Mouse (Mus musculus) bone marrow, adult 2 months (tissue): ENCODE data around the gene Rplp1. TPM values are rescaled to one million over a fixed set of nuclear protein-coding genes. Genes with fewer than 3 reads are reported as not detected.

Source experiments
- H3K27ac ChIP-seq: fragments of 200-500 bp; 2 replicates; pipeline ENCODE4 v1.5.1; 2012; ENCODE audit warnings: low read depth, mild to moderate bottlenecking, control low read depth, inconsistent platforms, low read length; ENCODE audit not compliant: control insufficient read depth, poor library complexity, insufficient read depth
- H3K4me1 ChIP-seq: fragments of 200-500 bp; 2 replicates; pipeline ENCODE4 v1.6.1; 2011; ENCODE audit warnings: low read length; ENCODE audit not compliant: control insufficient read depth, insufficient read depth
- H3K4me3 ChIP-seq: fragments of 200-500 bp; replicated peaks from 2 replicates; pipeline ENCODE3; 2011; ENCODE audit warnings: mild to moderate bottlenecking, low read depth, low read length, control low read depth; ENCODE audit not compliant: control insufficient read depth
- CTCF ChIP-seq: fragments of 200-500 bp; IDR thresholded peaks from 2 replicates; pipeline ENCODE4 v1.5.1; 2011; ENCODE audit warnings: low read length, control low read depth; ENCODE audit not compliant: control insufficient read depth, insufficient read depth
- POLR2A ChIP-seq: fragments of 200-500 bp; IDR thresholded peaks from 2 replicates; pipeline ENCODE4 v1.6.1; 2011; ENCODE audit warnings: low read depth, mild to moderate bottlenecking, control low read depth, low read length, borderline replicate concordance; ENCODE audit not compliant: control insufficient read depth
- WGBS: fragments of 180-500 bp; shearing (Covaris S2); methylation state at CpG from one replicate; pipeline ENCODE4 v1.1.7; 2018; 5-methylcytosine and 5-hydroxymethylcytosine counted together
- polyA plus RNA-seq: library from polyadenylated mRNA; stranded (reverse); fragments of >200 nt; gene quantifications from 2 replicates; pipeline ENCODE4 v1.2.4, GENCODE M21; 2011; ENCODE audit warnings: low replicate concordance; ENCODE audit not compliant: missing spikeins, insufficient read depth, insufficient read length

Gene Rplp1
- polyA plus RNA-seq, 1 experiment, result 4,712 TPM

DNA sequence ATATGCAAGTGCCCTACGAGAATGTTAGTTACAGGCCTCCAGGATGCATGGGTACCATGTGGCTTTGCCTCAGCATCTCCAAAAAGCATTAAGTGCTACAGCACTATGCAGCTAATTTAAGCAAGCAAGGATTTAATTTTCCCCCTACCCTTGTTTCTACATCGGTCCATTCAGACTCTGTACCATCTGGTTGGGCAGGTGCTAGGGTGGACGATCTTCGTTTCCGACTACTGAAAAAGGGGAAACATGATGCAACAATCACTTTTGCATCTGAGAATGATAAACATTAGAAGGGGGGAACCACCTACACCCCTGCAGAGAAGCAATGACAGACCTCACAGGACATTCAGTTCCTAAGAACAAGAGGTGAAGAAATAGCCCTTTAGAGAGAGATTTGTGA lies 5.1 kb upstream of the Rplp1 start:
- WGBS, result 64% methylated on average over 5 of the region's 5 CpGs
- H3K4me3 ChIP-seq, result no peak overlapping the region
- no peak overlapping the region for H3K27ac ChIP-seq
- no peaks in the 10 kb centered on the region for H3K4me1 ChIP-seq
- TF ChIP-seq POLR2A (no peak), CTCF (no peak)

DNA sequence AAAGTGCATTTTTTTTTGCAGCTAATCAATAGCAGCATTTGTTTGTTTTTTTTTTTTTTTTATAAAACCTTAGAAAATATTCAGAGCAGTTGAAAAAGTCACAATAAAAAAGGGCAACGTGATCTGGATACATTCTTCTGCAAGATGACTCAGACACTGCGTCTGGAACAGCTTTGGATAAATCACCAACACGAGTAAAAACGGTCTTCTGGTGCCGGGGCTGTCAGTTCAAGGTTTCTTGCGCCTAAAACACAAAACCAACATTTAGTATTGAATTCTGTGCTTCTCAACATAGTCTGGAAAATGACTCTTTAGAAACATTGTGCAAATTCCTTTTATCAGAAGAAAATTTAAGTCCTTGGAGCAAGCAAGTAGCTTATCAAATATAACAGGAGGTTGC lies 3.1 kb upstream of the Rplp1 start:
- no peaks in the 10 kb centered on the region for H3K4me1 ChIP-seq
- H3K27ac ChIP-seq, result no peak overlapping the region
- WGBS, result 92% methylated on average over 6 of the region's 6 CpGs
- no peak for TF ChIP-seq POLR2A
- no peak overlapping the region for H3K4me3 ChIP-seq

DNA sequence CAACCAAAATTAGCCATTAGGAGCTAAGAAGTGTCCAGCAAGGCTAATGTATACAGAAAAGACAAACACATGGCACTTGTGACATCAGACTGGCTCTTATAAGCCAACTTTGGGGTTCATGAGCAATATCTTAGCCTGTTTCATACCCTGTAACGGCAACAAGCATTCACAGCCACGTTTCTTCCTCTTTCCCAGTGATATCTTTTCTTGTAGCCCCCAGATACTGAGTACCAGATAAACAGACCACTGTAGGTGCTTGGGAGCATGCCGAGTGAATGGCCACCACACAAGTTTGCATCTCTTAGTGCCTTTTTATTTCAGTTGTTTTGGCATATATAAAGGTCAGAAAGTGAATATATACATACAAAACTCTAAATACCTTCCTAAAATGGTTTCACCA lies 2.6 kb upstream of the Rplp1 start:
- H3K4me1 ChIP-seq, result no peaks in the 10 kb centered on the region
- no peak overlapping the region for H3K4me3 ChIP-seq
- no peak overlapping the region for H3K27ac ChIP-seq
- WGBS, result 49% methylated on average over 3 of the region's 3 CpGs
- TF ChIP-seq CTCF (no peak), POLR2A (no peak)

DNA sequence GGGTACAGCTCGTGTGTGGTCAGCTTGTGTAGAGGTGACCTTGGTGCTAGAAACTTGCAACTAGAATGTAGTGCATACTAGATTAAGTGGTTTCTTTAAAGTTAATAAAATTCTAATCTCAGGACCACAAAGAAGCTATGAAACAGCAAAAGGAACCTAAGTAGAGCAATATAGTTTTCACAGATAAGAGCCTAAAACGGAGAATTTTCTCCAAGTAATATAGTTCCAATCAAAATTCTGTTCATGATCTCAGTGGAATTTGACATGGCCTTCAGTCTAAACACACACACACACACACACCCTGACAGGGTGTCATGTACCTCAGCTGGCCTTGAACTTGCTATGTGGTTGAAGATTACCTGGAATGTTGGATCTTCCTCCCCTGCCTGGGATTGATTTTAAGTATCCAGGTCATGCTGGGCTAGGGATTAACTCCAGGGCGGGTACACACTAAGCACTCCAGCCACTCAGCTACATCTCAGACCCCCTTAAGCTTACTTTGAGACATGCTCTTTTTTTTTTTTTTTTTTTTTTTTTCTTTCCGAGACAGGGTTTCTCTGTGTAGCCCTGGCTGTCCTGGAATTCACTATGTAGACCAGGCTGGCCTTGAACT lies 1.2 kb upstream of the Rplp1 start:
- no peak overlapping the region for H3K4me3 ChIP-seq
- 56% methylated on average over 4 of the region's 4 CpGs for WGBS
- no peak overlapping the region for H3K27ac ChIP-seq
- no peaks in the 10 kb centered on the region for H3K4me1 ChIP-seq
- TF ChIP-seq CTCF, result no peak
- no peak for TF ChIP-seq POLR2A

DNA sequence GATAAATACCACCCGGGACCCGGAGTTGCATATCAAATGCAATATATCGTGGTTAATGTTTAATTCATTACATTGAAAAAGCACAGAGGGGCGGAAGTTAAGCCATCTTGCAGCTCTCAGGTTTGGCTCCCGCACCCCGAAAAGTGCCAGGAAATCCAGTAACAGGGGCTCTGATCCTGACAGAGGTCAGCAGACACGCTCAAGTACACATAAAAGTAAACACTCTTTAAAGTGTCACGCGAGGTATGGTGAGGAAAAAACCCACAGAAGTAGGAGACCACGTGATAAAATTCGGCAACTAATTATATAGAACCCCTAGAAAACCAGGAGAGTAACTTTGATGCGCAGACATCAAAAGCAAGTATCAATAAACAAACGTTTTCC lies 567 bp upstream of the Rplp1 start:
- no peak for TF ChIP-seq POLR2A
- Histone ChIP-seq H3K4me1 (no peaks in the 10 kb centered on the region), H3K4me3 (peak overlapping the region; percentile 79), H3K27ac (peak overlapping the region; percentile 70)
- WGBS, result 4% methylated on average over 13 of the region's 13 CpGs

DNA sequence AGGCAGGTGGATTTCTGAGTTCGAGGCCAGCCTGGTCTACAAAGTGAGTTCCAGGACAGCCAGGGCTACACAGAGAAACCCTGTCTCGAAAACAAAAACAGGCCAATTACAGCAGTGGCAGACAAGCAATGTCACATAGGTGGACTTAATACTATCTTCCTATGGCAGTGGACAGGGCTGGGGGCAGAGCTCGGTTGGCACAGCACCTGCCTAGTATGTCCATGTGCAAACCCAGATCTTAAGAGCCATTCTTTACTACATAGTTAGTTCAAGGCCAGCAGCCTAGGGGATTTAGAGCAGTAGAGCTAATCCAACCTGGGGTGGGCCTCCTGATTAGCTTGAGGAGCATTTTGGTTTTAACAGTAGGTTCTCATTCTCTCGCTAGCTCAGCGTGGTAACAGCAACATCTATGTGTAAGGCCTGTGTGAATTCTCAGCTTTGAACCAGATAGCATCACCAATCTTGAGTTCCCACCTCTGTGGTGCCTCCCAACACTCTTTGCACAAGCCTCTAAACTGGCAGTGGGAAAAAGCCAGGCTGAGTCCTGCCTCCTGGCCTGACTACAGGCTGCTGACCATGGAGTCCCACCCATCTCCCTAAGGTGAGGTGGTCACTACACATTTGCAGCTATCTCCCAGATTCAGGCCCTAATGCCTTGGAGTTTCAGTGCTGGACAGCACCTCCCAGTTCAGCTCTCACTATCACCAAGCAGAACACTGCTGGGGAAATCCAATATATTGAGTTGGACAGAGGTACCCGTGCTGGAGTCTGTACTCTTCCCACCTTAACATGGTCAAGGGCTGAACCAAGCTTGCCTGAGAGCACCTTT lies 2.8 kb downstream of the Rplp1 start:
- Histone ChIP-seq H3K4me1 (no peaks in the 10 kb centered on the region), H3K4me3 (no peak overlapping the region), H3K27ac (no peak overlapping the region)
- TF ChIP-seq CTCF (no peak), POLR2A (no peak)
- WGBS, result 63% methylated on average over 6 of the region's 6 CpGs

DNA sequence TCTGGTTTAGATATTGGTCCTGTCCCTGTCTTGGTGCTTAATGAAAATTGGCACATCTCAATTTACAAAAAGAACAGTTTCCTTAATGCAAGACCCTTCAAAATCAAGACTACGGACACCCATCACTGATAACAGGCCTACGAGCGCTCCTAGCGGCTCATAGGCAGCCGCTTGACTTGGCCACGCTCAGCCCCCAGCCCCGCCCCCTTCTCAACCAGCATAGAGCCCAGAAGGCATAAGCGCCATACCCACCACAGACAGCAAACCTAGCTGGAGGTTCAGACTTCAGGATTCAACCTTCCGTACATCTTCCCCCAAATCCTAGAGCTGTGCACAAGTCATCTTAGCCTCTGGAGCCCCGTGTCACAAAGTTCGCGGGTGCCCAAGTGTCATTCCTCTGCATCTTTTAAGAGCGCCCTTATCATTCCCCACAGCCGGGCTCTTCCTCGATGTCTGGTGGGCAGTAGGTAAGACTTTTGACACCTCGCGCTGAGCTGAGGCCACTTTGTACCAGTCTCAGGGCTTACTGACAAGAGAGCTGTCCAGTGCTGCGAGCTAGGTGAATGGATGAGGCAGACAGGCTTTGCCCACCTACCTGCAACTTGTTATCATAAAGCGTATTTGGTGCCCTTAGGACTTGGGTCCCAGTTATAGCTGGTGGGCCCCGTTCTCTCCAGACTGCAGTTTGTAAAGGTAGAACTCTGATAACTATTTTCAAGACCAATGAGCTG lies 3.7 kb downstream of the Rplp1 start:
- Histone ChIP-seq H3K4me3 (no peak overlapping the region), H3K27ac (no peak overlapping the region), H3K4me1 (no peaks in the 10 kb centered on the region)
- 61% methylated on average over 20 of the region's 20 CpGs for WGBS
- TF ChIP-seq POLR2A, result no peak
- TF ChIP-seq CTCF, result no peak

DNA sequence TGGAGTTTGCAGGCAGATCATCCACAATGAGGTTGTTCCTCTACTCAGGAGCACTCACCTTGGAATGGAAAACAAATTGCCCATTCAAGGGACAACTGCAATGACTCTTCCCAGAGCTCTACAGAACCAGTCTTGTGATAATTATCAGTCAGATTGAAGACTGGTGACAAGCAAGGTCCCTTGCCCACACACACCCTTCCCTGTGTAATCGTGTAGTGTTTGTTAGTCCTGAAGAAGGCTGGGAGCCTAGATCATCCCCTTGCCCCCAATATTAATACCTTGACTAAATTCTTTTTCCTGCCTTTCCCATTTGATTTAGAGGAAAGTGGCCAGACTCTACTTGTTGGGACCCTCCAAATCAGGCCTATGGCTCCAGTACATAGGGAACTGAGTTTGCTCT lies 4.7 kb downstream of the Rplp1 start:
- Histone ChIP-seq H3K27ac (no peak overlapping the region), H3K4me1 (no peaks in the 10 kb centered on the region), H3K4me3 (no peak overlapping the region)
- TF ChIP-seq POLR2A (no peak), CTCF (no peak)
- WGBS, result 79% methylated on average over 1 of the region's 1 CpGs
